Mouse (Mus musculus): ENCODE data around the gene Syce3. TPM values are rescaled to one million over a fixed set of nuclear protein-coding genes. Genes with fewer than 3 reads are reported as not detected.
A peak's percentile ranks its signal among the peaks of the same experiment; 100 is the strongest.

Syce3 gene
- polyA plus RNA-seq, 1 experiment from 2014 or later, result not detected

GRCm38 (mm10) chr15:89406691-89407090 is 3.6 kb downstream of the Syce3 start:
- Histone ChIP-seq H3K9ac (no peak overlapping the region), H3K9me3 (no peaks in the 10 kb centered on the region), H3K4me3 (no peak overlapping the region), H3K36me3 (no peaks in the 10 kb centered on the region), H3K27me3 (no peaks in the 10 kb centered on the region), H3K27ac (replicated peaks) (no peak overlapping the region), H3K4me1 (replicated peaks) (no peaks in the 10 kb centered on the region), H3K4me2 (no peak overlapping the region)
- ATAC-seq (ENCODE audit: low FRiP score, low read depth), result no peak

GRCm38 (mm10) chr15:89404831-89405623 is 5.3 kb downstream of the Syce3 start:
- Histone ChIP-seq H3K9me3 (no peaks in the 10 kb centered on the region), H3K4me1 (replicated peaks) (no peaks in the 10 kb centered on the region), H3K4me3 (no peak overlapping the region), H3K9ac (no peak overlapping the region), H3K27me3 (no peaks in the 10 kb centered on the region), H3K27ac (replicated peaks) (no peak overlapping the region), H3K4me2 (no peak overlapping the region), H3K36me3 (no peaks in the 10 kb centered on the region)
- no peak for ATAC-seq (ENCODE audit: low FRiP score, low read depth)
- WGBS, result 87% methylated on average over 10 of the region's 10 CpGs

GRCm38 (mm10) chr15:89402471-89402870 is 7.8 kb downstream of the Syce3 start:
- no peak overlapping the region for H3K4me3 ChIP-seq
- H3K9ac ChIP-seq, result no peak overlapping the region
- no peak overlapping the region for H3K27ac ChIP-seq (replicated peaks)
- H3K36me3 ChIP-seq, result no peaks in the 10 kb centered on the region
- no peaks in the 10 kb centered on the region for H3K4me1 ChIP-seq (replicated peaks)
- H3K9me3 ChIP-seq, result no peaks in the 10 kb centered on the region
- ATAC-seq (ENCODE audit: low FRiP score, low read depth), result no peak
- H3K4me2 ChIP-seq, result no peak overlapping the region
- WGBS, result 85% methylated on average over 1 of the region's 1 CpGs
- H3K27me3 ChIP-seq, result no peaks in the 10 kb centered on the region

- no peaks in the 10 kb centered on the region for H3K27me3 ChIP-seq
- no peak for ATAC-seq (ENCODE audit: low FRiP score, low read depth)
These were observed 10.6 kb downstream of the Syce3 start for GRCm38 (mm10) chr15:89399716-89400115.

GRCm38 (mm10) chr15:89398146-89398545 is 12.2 kb downstream of the Syce3 start:
- H3K4me2 ChIP-seq, result no peak overlapping the region
- no peaks in the 10 kb centered on the region for H3K36me3 ChIP-seq
- H3K9me3 ChIP-seq, result no peaks in the 10 kb centered on the region
- WGBS, result 83% methylated on average over 2 of the region's 2 CpGs
- H3K4me1 ChIP-seq (replicated peaks), result no peaks in the 10 kb centered on the region
- no peak overlapping the region for H3K4me3 ChIP-seq
- no peaks in the 10 kb centered on the region for H3K27me3 ChIP-seq
- no peak overlapping the region for H3K27ac ChIP-seq (replicated peaks)
- ATAC-seq (ENCODE audit: low FRiP score, low read depth), result no peak
- H3K9ac ChIP-seq, result no peak overlapping the region

More at GRCm38 (mm10) chr15:89399716-89400115, 10.6 kb downstream of the Syce3 start:
- Histone ChIP-seq H3K36me3 (no peaks in the 10 kb centered on the region), H3K27ac (replicated peaks) (no peak overlapping the region), H3K4me3 (no peak overlapping the region), H3K4me2 (no peak overlapping the region), H3K9ac (no peak overlapping the region), H3K9me3 (no peaks in the 10 kb centered on the region), H3K4me1 (replicated peaks) (no peaks in the 10 kb centered on the region)
- WGBS, result 68% methylated on average over 1 of the region's 1 CpGs

- H3K36me3 ChIP-seq, result no peaks in the 10 kb centered on the region
- H3K27ac ChIP-seq (replicated peaks), result no peak overlapping the region
- no peak overlapping the region for H3K4me3 ChIP-seq
- 89% methylated on average over 4 of the region's 4 CpGs for WGBS
- H3K9me3 ChIP-seq, result no peaks in the 10 kb centered on the region
- no peaks in the 10 kb centered on the region for H3K4me1 ChIP-seq (replicated peaks)
- no peaks in the 10 kb centered on the region for H3K27me3 ChIP-seq
- no peak overlapping the region for H3K4me2 ChIP-seq
- no peak overlapping the region for H3K9ac ChIP-seq
- ATAC-seq (ENCODE audit: low FRiP score, low read depth), result no peak
These were observed 13.4 kb downstream of the Syce3 start for GRCm38 (mm10) chr15:89396883-89397282.

GRCm38 (mm10) chr15:89390081-89390480 is 20.2 kb downstream of the Syce3 start:
- H3K9me3 ChIP-seq, result no peaks in the 10 kb centered on the region
- H3K4me1 ChIP-seq (replicated peaks), result no peaks in the 10 kb centered on the region
- no peak overlapping the region for H3K27ac ChIP-seq (replicated peaks)
- no peaks in the 10 kb centered on the region for H3K27me3 ChIP-seq
- H3K9ac ChIP-seq, result no peak overlapping the region
- no peak overlapping the region for H3K4me2 ChIP-seq
- 90% methylated on average over 10 of the region's 10 CpGs for WGBS
- no peaks in the 10 kb centered on the region for H3K36me3 ChIP-seq
- H3K4me3 ChIP-seq, result no peak overlapping the region
- no peak for ATAC-seq (ENCODE audit: low FRiP score, low read depth)

- H3K9ac ChIP-seq, result no peak overlapping the region
- H3K27me3 ChIP-seq, result no peaks in the 10 kb centered on the region
- H3K27ac ChIP-seq (replicated peaks), result no peak overlapping the region
- no peaks in the 10 kb centered on the region for H3K36me3 ChIP-seq
- no peak overlapping the region for H3K4me2 ChIP-seq
- H3K4me3 ChIP-seq, result no peak overlapping the region
- WGBS, result 48% methylated on average over 12 of the region's 12 CpGs
- no peaks in the 10 kb centered on the region for H3K9me3 ChIP-seq
- no peak for ATAC-seq (ENCODE audit: low FRiP score, low read depth)
- no peaks in the 10 kb centered on the region for H3K4me1 ChIP-seq (replicated peaks)
These were observed 23.2 kb downstream of the Syce3 start for GRCm38 (mm10) chr15:89387127-89387526.

- 93% methylated on average over 7 of the region's 7 CpGs for WGBS
- Histone ChIP-seq H3K4me2 (no peak within 1 kb of the TSS), H3K9me3 (no peaks in the 10 kb centered on the region), H3K4me3 (no peak within 1 kb of the TSS), H3K4me1 (replicated peaks) (0 out of 2 replicates have a peak, but pooled peaks cover under 1% of the 10 kb centered on the region), H3K36me3 (no peaks in the 10 kb centered on the region), H3K27me3 (peaks cover 15% of the 10 kb centered on the region), H3K27ac (replicated peaks) (no peak within 1 kb of the TSS), H3K9ac (no peak within 1 kb of the TSS)
- ATAC-seq (ENCODE audit: low FRiP score, low read depth), result no peak
These were observed 25.7 kb downstream of the Syce3 start, which contains the start of gene Klhdc7b for GRCm38 (mm10) chr15:89384617-89385016. TSS of gene Klhdc7b (plus strand) at chr15:89384917.

- no peak for ATAC-seq (ENCODE audit: low FRiP score, low read depth)
- WGBS, result 9% methylated on average over 10 of the region's 10 CpGs
- H3K9ac ChIP-seq, result no peak overlapping the region
- peaks cover 52% of the 10 kb centered on the region for H3K27me3 ChIP-seq
- H3K27ac ChIP-seq (replicated peaks), result no peak overlapping the region
- H3K4me2 ChIP-seq, result peak overlapping the region; percentile 60
- no peaks in the 10 kb centered on the region for H3K9me3 ChIP-seq
- no peaks in the 10 kb centered on the region for H3K36me3 ChIP-seq
- H3K4me1 ChIP-seq (replicated peaks), result peaks cover 19% of the 10 kb centered on the region
- H3K4me3 ChIP-seq, result peak overlapping the region; percentile 39
These were observed 30.9 kb downstream of the Syce3 start for GRCm38 (mm10) chr15:89379429-89379828.

GRCm38 (mm10) chr15:89378831-89379401 is 31.4 kb downstream of the Syce3 start, which contains the start of gene Odf3b:
TSS of gene Odf3b (minus strand) at chr15:89379282.
- Histone ChIP-seq H3K4me3 (peak within 1 kb of the TSS; percentile 39), H3K4me1 (replicated peaks) (peaks cover 23% of the 10 kb centered on the region), H3K36me3 (no peaks in the 10 kb centered on the region), H3K4me2 (peak within 1 kb of the TSS; percentile 60), H3K9ac (peak within 1 kb of the TSS; percentile 32), H3K9me3 (no peaks in the 10 kb centered on the region), H3K27ac (replicated peaks) (no peak within 1 kb of the TSS), H3K27me3 (peaks cover 52% of the 10 kb centered on the region)
- ATAC-seq (ENCODE audit: low FRiP score, low read depth), result no peak
- under 1% methylated on average over 33 of the region's 33 CpGs for WGBS

GRCm38 (mm10) chr15:89377938-89378828 is 32.1 kb downstream of the Syce3 start:
- peaks cover 52% of the 10 kb centered on the region for H3K27me3 ChIP-seq

More at GRCm38 (mm10) chr15:89377938-89378828, 32.1 kb downstream of the Syce3 start:
- Histone ChIP-seq H3K36me3 (no peaks in the 10 kb centered on the region), H3K4me3 (peak overlapping the region; percentile 39), H3K4me2 (peak overlapping the region; percentile 60), H3K27ac (replicated peaks) (no peak overlapping the region), H3K9me3 (no peaks in the 10 kb centered on the region), H3K4me1 (replicated peaks) (peaks cover 25% of the 10 kb centered on the region), H3K9ac (peak overlapping the region; percentile 32)
- ATAC-seq (ENCODE audit: low FRiP score, low read depth), result no peak
- 11% methylated on average over 46 of the region's 46 CpGs for WGBS
